Mouse (Mus musculus): ENCODE measurements around the gene Lhcgr.

- TF ChIP-seq TCF12 (IDR thresholded peaks at IDR 0.05; ENCODE audit: low read depth, low read length), result no peak
- TF ChIP-seq EP300 (IDR thresholded peaks at IDR 0.05; ENCODE audit: low read depth in 1 of 2, low read length in 2 of 2), result no peak
- TF ChIP-seq CTCF (IDR thresholded peaks at IDR 0.05 in 2 of 3, conservative IDR thresholded peaks at IDR 0.05 in 1 of 3; ENCODE audit: control insufficient read depth in 1 of 3, insufficient read depth in 1 of 3, low read depth in 2 of 3, low read length in 3 of 3, poor library complexity in 1 of 3, severe bottlenecking in 1 of 3), result no peak
These were observed 3.4 kb downstream of the Lhcgr start for GRCm38 (mm10) chr17:88788392-88788791.

Measured in MEL (cell line).